Mouse (Mus musculus): Measurements from ENCODE around the gene Gja6. TPM values are rescaled to one million over a fixed set of nuclear protein-coding genes. Genes with fewer than 3 reads are reported as not detected.

Gja6 gene
- polyA plus RNA-seq (2015; fragmentation: Nextera tagmentation; extraction: Ambion mirVana) = 0.15 TPM in 1 of 2 replicates, not detected in the other

DNA sequence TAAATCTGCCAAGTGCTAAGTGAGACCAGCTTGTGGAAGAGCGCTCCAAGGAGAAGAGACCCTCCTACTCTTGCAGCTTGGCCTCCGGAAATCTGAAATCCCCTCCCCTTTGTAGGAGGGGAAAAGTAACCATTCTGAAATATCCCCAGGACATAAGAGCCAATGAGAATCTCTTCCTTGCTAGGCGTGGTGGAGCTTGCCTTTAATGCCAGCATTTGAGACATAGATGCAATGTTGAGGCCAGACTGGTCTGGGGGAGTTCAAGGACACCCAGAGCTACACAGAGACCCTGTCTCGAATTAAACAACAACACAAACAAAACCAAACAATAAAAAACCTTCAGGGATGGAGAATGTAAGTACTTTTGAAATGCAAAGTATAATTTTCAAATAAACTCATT, at the start of gene Gja6:
TSS of gene Gja6 (minus strand) at position 101 of the 400 bp plus-strand sequence.
- no peak for ATAC-seq (replicated peaks; ENCODE audit: low FRiP score)
- H3K27me3 ChIP-seq = peaks cover 33% of the 10 kb centered on the region; the same call in 1 of the 2 replicates
- 66% methylated on average over 4 of the region's 4 CpGs for WGBS

DNA sequence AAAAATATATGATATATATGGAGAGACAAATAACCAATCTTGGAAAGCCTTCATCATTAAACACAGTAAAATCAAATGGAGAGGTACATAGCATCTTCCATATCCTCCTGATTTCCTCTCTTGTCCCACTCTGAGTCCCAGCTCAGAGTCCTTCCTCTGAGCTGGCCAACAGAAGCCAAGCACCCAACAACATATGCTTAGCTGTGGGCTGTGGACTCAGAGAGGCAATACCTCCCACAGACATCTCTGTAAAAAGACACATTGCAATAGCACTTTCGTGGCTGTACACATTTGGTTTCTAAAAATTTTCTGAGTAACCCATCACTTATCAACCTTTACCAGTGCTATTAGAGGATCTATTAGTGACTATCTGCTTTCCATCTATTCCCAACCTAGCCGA, 42.7 kb upstream of the Gja6 start:
- H3K9ac ChIP-seq = no peak overlapping the region
- no peaks in the 10 kb centered on the region for H3K36me3 ChIP-seq
- no peaks in the 10 kb centered on the region for H3K9me3 ChIP-seq (replicated peaks)
- H3K27ac ChIP-seq = no peak overlapping the region
- no peak for ATAC-seq (replicated peaks; ENCODE audit: low FRiP score)
- H3K4me1 ChIP-seq = no peaks in the 10 kb centered on the region
- WGBS = 94% methylated on average over 2 of the region's 2 CpGs
- no peak overlapping the region for H3K4me3 ChIP-seq (replicated peaks)
- H3K4me2 ChIP-seq = no peak overlapping the region
- H3K27me3 ChIP-seq = peaks cover 26% of the 10 kb centered on the region

More for the DNA sequence above, at the start of gene Gja6:
- H3K27ac ChIP-seq = no peak within 1 kb of the TSS
- no peak within 1 kb of the TSS for H3K4me3 ChIP-seq (replicated peaks)
- H3K9me3 ChIP-seq (replicated peaks) = no peaks in the 10 kb centered on the region
- H3K4me2 ChIP-seq = no peak within 1 kb of the TSS
- no peak within 1 kb of the TSS for H3K9ac ChIP-seq
- no peaks in the 10 kb centered on the region for H3K4me1 ChIP-seq
- no peaks in the 10 kb centered on the region for H3K36me3 ChIP-seq

DNA sequence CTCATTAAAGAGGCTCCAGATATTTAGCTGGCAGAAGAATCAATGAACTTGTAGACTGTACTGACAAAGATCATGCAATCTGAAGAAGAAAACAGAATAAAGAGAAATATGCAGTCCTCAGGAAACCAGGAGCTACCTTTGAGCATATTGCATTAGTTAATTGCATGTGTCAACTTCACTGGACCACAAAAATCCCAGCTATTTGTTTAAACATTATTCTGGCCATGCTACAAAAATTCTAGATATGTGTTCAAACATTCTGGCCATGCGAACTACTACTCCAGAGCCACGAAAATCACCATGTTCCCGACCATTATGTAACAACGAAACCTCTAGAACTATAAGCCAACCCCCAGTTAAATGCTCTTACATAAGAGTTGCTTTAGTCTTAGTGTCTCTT, 37.9 kb upstream of the Gja6 start:
- Histone ChIP-seq H3K9ac (no peak overlapping the region), H3K27me3 (peaks cover 25% of the 10 kb centered on the region), H3K36me3 (no peaks in the 10 kb centered on the region), H3K9me3 (replicated peaks) (no peaks in the 10 kb centered on the region), H3K4me3 (replicated peaks) (no peak overlapping the region), H3K27ac (no peak overlapping the region), H3K4me2 (no peak overlapping the region), H3K4me1 (no peaks in the 10 kb centered on the region)
- 83% methylated on average over 4 of the region's 4 CpGs for WGBS
- no peak for ATAC-seq (replicated peaks; ENCODE audit: low FRiP score)

DNA sequence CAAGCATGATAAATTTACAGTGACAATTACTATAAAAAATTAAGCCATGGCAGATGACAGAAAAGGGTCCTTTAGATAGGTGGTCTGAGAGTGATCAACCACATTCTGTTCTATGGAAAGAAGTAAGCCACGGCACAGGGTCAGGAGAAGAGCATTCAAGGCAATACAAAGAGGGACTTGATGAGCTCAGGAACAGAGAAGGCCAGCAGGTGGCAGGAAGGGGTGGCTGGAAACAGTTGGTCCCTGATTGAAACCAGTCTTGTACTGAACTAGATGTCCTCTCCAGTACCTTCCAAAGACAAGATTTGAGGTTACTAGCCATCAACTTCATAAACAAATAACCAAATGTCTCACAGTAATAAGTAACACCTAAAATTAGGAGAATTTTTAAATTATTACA, 28.7 kb upstream of the Gja6 start:
- Histone ChIP-seq H3K27ac (no peak overlapping the region), H3K4me3 (replicated peaks) (no peak overlapping the region), H3K9ac (no peak overlapping the region), H3K4me2 (no peak overlapping the region), H3K9me3 (replicated peaks) (no peaks in the 10 kb centered on the region), H3K4me1 (no peaks in the 10 kb centered on the region), H3K27me3 (peaks cover 7% of the 10 kb centered on the region; the same call in 1 of the 2 replicates), H3K36me3 (no peaks in the 10 kb centered on the region)
- WGBS = 59% methylated on average over 1 of the region's 1 CpGs
- ATAC-seq (replicated peaks; ENCODE audit: low FRiP score) = no peak

DNA sequence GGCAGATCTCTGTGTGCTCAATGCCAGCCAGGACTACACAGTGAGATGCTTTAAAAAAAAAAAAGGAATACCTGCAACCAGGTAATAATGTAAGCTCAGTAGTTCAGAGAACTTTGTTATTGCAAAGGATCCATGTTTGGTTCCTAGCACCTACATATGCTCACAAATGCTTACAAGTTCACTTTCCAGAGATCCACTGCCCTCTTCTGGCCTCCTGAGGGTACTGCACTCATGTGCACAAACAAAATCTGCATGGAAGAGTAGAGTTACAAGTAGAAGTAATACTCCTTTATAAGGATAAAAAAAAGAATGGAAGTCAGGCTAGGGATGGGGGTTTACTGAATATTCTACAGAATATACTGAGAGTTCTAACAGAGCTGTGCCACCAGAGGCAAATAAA, 23.8 kb upstream of the Gja6 start:
- Histone ChIP-seq H3K9me3 (replicated peaks) (no peaks in the 10 kb centered on the region), H3K36me3 (no peaks in the 10 kb centered on the region)
- no peak for ATAC-seq (replicated peaks; ENCODE audit: low FRiP score)

DNA sequence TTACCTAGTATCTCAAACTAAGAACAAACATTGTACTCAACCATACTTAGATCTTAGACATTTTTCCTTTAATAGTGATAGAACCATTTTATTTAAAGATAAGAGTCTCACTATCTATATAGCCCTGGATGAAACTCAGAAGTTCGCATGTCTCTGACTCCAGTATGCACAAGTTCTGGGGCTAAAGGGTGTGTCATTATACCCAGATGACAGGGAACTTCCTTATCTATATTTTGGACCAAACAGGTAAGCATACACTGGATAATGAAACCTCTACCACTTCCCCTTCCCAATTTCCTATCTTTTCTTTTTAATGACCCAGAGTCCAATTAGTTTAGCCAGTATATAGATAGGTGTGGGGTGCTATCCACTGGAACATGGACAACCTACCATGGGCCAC, 22.0 kb upstream of the Gja6 start:
- H3K36me3 ChIP-seq = no peaks in the 10 kb centered on the region
- H3K4me3 ChIP-seq (replicated peaks) = no peak overlapping the region
- H3K4me2 ChIP-seq = no peak overlapping the region
- no peak overlapping the region for H3K9ac ChIP-seq
- 84% methylated on average over 1 of the region's 1 CpGs for WGBS
- H3K9me3 ChIP-seq (replicated peaks) = no peaks in the 10 kb centered on the region
- H3K27me3 ChIP-seq = no peaks in the 10 kb centered on the region
- H3K4me1 ChIP-seq = no peaks in the 10 kb centered on the region
- H3K27ac ChIP-seq = no peak overlapping the region
- no peak for ATAC-seq (replicated peaks; ENCODE audit: low FRiP score)

More for the DNA sequence above, 23.8 kb upstream of the Gja6 start:
- Histone ChIP-seq H3K4me2 (no peak overlapping the region), H3K4me1 (no peaks in the 10 kb centered on the region), H3K4me3 (replicated peaks) (no peak overlapping the region), H3K9ac (no peak overlapping the region), H3K27me3 (0 out of 2 replicates have a peak, but pooled peaks cover 3% of the 10 kb centered on the region), H3K27ac (no peak overlapping the region)

DNA sequence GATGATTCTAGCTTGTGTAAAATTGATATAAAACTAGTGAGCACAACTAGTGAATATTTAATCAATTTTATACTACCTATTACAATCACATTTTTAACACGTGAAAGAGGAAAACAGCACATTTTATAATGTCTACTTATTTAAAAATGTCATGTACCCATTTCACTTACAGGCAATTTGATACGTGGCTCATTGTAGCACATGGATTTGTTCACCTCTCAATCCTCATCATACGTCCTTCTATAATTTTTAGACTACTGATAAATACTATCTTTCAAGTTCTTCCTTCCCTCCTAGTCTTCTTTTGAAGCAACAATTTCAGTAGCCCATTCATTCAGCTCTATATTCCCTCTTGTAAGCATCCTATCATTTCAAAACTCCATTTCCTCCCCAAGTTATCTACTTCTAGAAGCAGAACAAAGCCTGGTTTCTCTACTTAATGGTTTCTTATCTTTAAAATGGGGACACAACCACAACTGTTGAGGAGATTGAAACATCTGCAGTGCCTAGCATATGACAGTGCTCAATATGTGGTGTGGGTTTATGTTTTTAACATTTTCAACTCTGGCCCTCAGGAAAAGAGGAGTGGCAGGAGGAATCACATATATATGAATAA, 12.3 kb upstream of the Gja6 start:
- Histone ChIP-seq H3K4me3 (replicated peaks) (no peak overlapping the region), H3K4me1 (no peaks in the 10 kb centered on the region), H3K27ac (no peak overlapping the region), H3K27me3 (peaks cover 10% of the 10 kb centered on the region), H3K36me3 (no peaks in the 10 kb centered on the region), H3K4me2 (no peak overlapping the region), H3K9me3 (replicated peaks) (no peaks in the 10 kb centered on the region), H3K9ac (no peak overlapping the region)
- no peak for ATAC-seq (replicated peaks; ENCODE audit: low FRiP score)
- WGBS = 90% methylated on average over 3 of the region's 3 CpGs

DNA sequence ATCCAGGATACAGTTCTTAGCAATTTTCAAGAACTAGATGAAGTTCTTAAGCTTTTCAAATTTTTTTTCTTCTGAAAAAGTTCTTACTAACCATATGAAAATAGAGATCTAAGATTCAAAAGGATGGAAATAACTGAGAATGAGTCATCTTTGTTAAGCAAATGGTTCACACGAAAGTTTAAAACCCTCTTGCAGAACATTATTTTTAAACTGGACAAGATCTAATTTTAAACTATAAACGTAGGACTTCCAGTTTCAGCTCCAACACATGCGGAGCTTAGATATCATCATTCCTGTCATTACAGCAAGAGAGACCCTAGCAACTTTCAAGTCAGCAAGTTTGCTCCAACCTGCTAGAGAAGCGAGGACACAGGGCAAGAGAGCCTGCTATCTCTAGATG, 375 bp downstream of the Gja6 start:
- no peaks in the 10 kb centered on the region for H3K36me3 ChIP-seq
- no peak overlapping the region for H3K4me2 ChIP-seq
- ATAC-seq (replicated peaks; ENCODE audit: low FRiP score) = no peak
- H3K4me1 ChIP-seq = no peaks in the 10 kb centered on the region
- H3K27ac ChIP-seq = no peak overlapping the region
- no peak overlapping the region for H3K9ac ChIP-seq
- no peak overlapping the region for H3K4me3 ChIP-seq (replicated peaks)
- H3K9me3 ChIP-seq (replicated peaks) = no peaks in the 10 kb centered on the region
- peaks cover 33% of the 10 kb centered on the region; the same call in 1 of the 2 replicates for H3K27me3 ChIP-seq
- 80% methylated on average over 4 of the region's 4 CpGs for WGBS

DNA sequence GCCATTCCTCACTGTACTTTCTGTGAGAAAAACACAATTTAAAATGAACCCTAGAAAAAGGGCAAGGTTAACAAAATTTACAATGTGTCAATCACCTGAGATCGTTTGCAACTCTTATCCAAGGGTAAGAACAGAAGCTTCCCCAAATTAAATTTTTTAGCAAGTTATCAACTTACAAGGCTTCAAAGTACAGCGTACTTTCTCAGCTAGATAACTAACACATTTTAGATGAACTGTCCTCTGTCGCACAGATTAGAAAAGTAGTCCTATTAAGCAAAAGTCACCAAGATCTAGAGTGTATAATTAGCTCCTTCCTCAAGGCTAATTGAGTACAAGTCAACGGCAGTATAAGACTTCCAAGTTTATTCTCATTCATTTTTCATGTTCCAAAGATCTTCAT, 939 bp downstream of the Gja6 start:
- WGBS = 70% methylated on average over 4 of the region's 4 CpGs
- Histone ChIP-seq H3K36me3 (no peaks in the 10 kb centered on the region), H3K27ac (no peak overlapping the region), H3K4me3 (replicated peaks) (no peak overlapping the region), H3K9ac (no peak overlapping the region), H3K4me2 (no peak overlapping the region), H3K27me3 (peaks cover 33% of the 10 kb centered on the region; the same call in 1 of the 2 replicates), H3K9me3 (replicated peaks) (no peaks in the 10 kb centered on the region), H3K4me1 (no peaks in the 10 kb centered on the region)
- ATAC-seq (replicated peaks; ENCODE audit: low FRiP score) = no peak

DNA sequence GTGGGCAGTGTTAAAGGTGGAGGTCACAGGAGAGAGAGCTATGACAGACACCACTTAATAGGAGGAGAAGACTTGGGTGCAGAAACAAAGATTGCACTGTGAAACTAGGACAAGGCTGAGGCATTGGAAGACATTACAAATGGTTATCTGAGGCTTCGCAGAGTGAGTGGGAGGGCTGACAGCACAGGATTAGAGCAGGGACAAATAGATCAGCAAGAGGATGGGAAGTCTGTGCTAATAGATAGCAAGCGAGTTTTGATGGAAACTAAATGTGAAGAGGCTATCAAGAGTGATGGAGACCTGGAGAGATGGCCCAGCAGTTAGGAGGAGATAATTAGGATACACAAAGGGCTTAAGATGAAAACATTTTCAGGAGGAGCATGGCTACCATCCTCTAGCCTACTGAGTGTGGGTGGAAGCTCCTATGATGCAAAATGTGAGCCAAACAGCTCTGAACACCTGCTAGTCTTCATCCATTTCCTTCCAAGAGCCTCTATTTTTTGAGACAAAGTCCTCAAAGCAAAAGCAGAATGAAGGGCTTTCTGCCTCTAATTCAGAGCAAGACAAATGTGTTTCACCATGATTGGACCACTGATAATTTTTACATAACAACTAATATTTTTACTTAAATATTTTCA, 1.7 kb downstream of the Gja6 start:
- no peak overlapping the region for H3K4me3 ChIP-seq (replicated peaks)
- H3K9ac ChIP-seq = no peak overlapping the region
- no peak for ATAC-seq (replicated peaks; ENCODE audit: low FRiP score)
- no peak overlapping the region for H3K27ac ChIP-seq
- H3K4me1 ChIP-seq = no peaks in the 10 kb centered on the region
- 66% methylated on average over 2 of the region's 2 CpGs for WGBS
- no peak overlapping the region for H3K4me2 ChIP-seq
- H3K9me3 ChIP-seq (replicated peaks) = no peaks in the 10 kb centered on the region
- no peaks in the 10 kb centered on the region for H3K36me3 ChIP-seq
- H3K27me3 ChIP-seq = peaks cover 33% of the 10 kb centered on the region; the same call in 1 of the 2 replicates

DNA sequence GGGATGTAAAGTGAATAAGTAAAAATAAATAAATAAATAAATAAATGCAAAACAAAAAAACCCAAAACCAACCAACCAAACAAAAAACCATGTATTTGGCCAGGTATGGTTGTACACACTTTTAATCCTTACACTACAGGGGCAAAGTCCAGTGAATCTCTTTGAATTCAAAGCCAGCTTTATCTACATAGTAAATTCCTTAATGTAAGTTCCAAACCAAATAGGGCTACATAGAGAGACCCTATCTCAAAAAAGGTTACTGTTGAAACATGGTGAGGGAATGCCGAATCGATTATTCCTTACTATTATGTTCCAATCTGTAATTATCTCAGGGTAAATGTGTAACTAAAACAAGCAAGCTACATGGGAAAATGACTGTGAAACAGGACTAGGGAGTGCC, 5.7 kb downstream of the Gja6 start:
- Histone ChIP-seq H3K36me3 (no peaks in the 10 kb centered on the region), H3K4me1 (no peaks in the 10 kb centered on the region), H3K27ac (no peak overlapping the region), H3K9ac (no peak overlapping the region), H3K27me3 (peaks cover 30% of the 10 kb centered on the region), H3K9me3 (replicated peaks) (no peaks in the 10 kb centered on the region), H3K4me3 (replicated peaks) (no peak overlapping the region), H3K4me2 (no peak overlapping the region)
- WGBS = 74% methylated on average over 2 of the region's 2 CpGs
- ATAC-seq (replicated peaks; ENCODE audit: low FRiP score) = no peak

DNA sequence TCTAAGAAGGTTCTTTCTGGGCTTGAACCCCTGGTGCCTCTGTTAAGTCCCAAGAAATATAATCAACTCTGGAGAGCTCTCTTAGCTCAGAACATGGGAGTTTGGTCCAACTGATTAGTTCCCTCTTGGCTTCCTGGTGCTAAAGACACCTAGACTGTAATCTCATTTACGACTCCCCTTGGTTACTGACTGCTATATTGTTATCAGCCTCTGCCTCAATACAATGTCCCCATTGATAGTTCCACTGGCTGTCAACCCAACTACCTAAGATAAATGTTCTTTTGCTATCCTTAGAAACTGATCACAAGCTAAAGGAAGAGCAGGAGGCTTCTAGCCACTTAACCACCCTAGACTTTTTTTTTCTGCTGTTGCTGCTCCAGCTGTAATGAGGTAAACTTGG, 14.8 kb downstream of the Gja6 start:
- no peak overlapping the region for H3K4me2 ChIP-seq
- no peak overlapping the region for H3K4me3 ChIP-seq (replicated peaks)
- no peaks in the 10 kb centered on the region for H3K4me1 ChIP-seq
- ATAC-seq (replicated peaks; ENCODE audit: low FRiP score) = no peak
- no peak overlapping the region for H3K9ac ChIP-seq
- no peaks in the 10 kb centered on the region for H3K9me3 ChIP-seq (replicated peaks)
- 52% methylated on average over 1 of the region's 1 CpGs for WGBS
- peaks cover 11% of the 10 kb centered on the region for H3K27me3 ChIP-seq
- no peak overlapping the region for H3K27ac ChIP-seq
- H3K36me3 ChIP-seq = no peaks in the 10 kb centered on the region

DNA sequence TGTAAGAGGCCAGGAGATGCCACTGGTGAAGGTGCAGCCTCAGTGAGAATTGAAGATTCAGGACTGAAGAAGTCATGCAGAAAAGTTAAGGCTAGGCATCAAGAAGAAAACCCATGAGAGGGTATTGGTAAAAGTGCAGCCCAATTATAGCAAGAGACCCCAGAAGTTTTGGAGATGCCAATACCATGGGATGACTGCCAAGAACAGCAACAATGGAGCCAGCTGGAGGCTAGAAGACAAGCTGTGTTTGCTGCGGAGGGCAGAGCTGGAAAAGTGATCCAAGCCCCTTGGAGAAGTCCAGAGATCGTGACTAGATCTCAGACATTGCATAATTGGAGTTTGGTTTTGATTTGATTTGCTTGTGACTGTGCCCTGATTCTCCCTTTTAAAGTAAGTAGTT, 20.6 kb downstream of the Gja6 start:
- Histone ChIP-seq H3K36me3 (no peaks in the 10 kb centered on the region), H3K4me2 (no peak overlapping the region), H3K9ac (no peak overlapping the region), H3K4me1 (no peaks in the 10 kb centered on the region), H3K27me3 (peaks cover 22% of the 10 kb centered on the region), H3K9me3 (replicated peaks) (no peaks in the 10 kb centered on the region), H3K4me3 (replicated peaks) (no peak overlapping the region), H3K27ac (no peak overlapping the region)
- ATAC-seq (replicated peaks; ENCODE audit: low FRiP score) = no peak
- 75% methylated on average over 2 of the region's 2 CpGs for WGBS
